ENCODE assay signal across 8 mouse cellular contexts in the genomic region with DNA sequence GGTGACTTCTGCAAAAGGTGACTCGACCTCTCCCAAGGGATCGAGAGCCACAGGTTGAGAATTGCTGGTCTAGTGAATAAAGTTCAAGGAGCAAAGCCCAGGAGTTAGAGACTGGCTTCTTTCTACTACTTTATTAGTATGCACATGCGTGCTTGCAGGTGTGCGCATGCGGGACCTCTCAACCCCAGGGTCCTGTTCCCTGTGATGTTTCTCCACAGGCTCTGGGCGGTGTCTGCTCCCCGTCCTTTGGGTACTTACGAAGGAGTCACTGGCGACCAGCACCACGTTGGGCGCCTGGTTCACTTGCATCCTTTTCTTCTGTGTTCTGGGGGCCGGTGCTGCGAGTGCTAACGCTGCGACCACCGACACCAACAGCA. TPM values are rescaled to one million over a fixed set of nuclear protein-coding genes. Genes with fewer than 3 reads are reported as not detected.
A peak's percentile ranks its signal among the peaks of the same experiment; 100 is the strongest.
DNase-seq lines count a peak whose midpoint lies in the region; ATAC-seq and TF ChIP-seq lines count a peak whose summit lies in the region.

No protein-coding gene starts in this region.

- no peak for TF ChIP-seq CTCF in Patski (IDR thresholded peaks at IDR 0.05)

- in situ Hi-C loops in Patski (cut with MboI; ENCODE audit: low pct_unique_long_range_greater_than_20kb): no loop called here

- ATAC-seq in heart, embryonic 16.5 days (replicated peaks; ENCODE audit: extremely low read depth, insufficient read depth, low FRiP score): peak; percentile 81
- peak; percentile 63 for ATAC-seq in Patski
- peak; percentile 73 for ATAC-seq in erythroid progenitor cell, adult 5-6 weeks (replicated peaks; ENCODE audit: low FRiP score, poor library complexity, severe bottlenecking)
- peak; percentile 87 for ATAC-seq in kidney, embryonic 16.5 days (ENCODE audit: low FRiP score, low TSS enrichment)

- intact Hi-C loops in left cerebral cortex, postnatal 14 days (cut with DNase I): loop anchor here (2.0 kb wide), 1 partner anchor 155 kb away; a partner anchor contains a TSS

- H3K4me2 ChIP-seq in heart, embryonic 16.5 days (ENCODE audit: low read depth, low read length): peak overlapping the region; percentile 67
- peak overlapping the region; percentile 63 for H3K4me2 ChIP-seq in kidney, embryonic 16.5 days (replicated peaks; ENCODE audit: low read depth, low read length)

- peak overlapping the region; percentile 82 for H3K27ac ChIP-seq in heart, embryonic 16.5 days (ENCODE audit: low read length)
- peak overlapping the region; percentile 89 for H3K27ac ChIP-seq in kidney, embryonic 16.5 days (ENCODE audit: low read length)

- H3K4me1 ChIP-seq in heart, embryonic 16.5 days (ENCODE audit: control insufficient read depth, insufficient read depth, low read length): 0 out of 2 replicates have a peak, but pooled peaks cover 2% of the 10 kb centered on the region
- peaks cover 4% of the 10 kb centered on the region; the same call in 1 of the 2 replicates for H3K4me1 ChIP-seq in kidney, embryonic 16.5 days (ENCODE audit: insufficient read depth, low read length)
- peaks cover 24% of the 10 kb centered on the region for H3K4me1 ChIP-seq in megakaryocyte, embryonic 14.5 days

- no peak for DNase-seq in heart, adult 18-20 months
- DNase-seq in Patski (ENCODE audit: low read depth, low spot score): no peak
- DNase-seq in left cerebral cortex, postnatal 14 days (ENCODE audit: low spot score in 2 of 2): no peak
- no peak for DNase-seq in ovary, adult 18-20 months (ENCODE audit: low spot score)

- POLR2A ChIA-PET in Patski (lab: Charles Lee): no interaction called here

- H3K27me3 ChIP-seq in heart, embryonic 16.5 days (ENCODE audit: control insufficient read depth, insufficient read depth, low read length): no peaks in the 10 kb centered on the region
- no peaks in the 10 kb centered on the region for H3K27me3 ChIP-seq in Patski
- H3K27me3 ChIP-seq in kidney, embryonic 16.5 days (ENCODE audit: insufficient read depth, low read length): no peaks in the 10 kb centered on the region
- no peaks in the 10 kb centered on the region for H3K27me3 ChIP-seq in megakaryocyte, embryonic 14.5 days (replicated peaks)

- 3% methylated on average over 16 of the region's 16 CpGs for WGBS in heart, embryonic 16.5 days
- WGBS in kidney, embryonic 16.5 days: 3% methylated on average over 16 of the region's 16 CpGs

- H3K9ac ChIP-seq in heart, embryonic 16.5 days (ENCODE audit: low read length): peak overlapping the region; percentile 76
- H3K9ac ChIP-seq in kidney, embryonic 16.5 days (replicated peaks; ENCODE audit: low read length): peak overlapping the region; percentile 72

- peak overlapping the region; percentile 77 for H3K4me3 ChIP-seq in heart, embryonic 16.5 days (ENCODE audit: low read length)
- H3K4me3 ChIP-seq in kidney, embryonic 16.5 days (ENCODE audit: low read length): peak overlapping the region; percentile 83
- peak overlapping the region; percentile 98 for H3K4me3 ChIP-seq in megakaryocyte, embryonic 14.5 days (replicated peaks)

- CTCF ChIA-PET in Patski (lab: Charles Lee): no interaction called here

- peaks cover 3% of the 10 kb centered on the region; the same call in 1 of the 2 replicates for H3K36me3 ChIP-seq in heart, embryonic 16.5 days (ENCODE audit: control insufficient read depth, insufficient read depth)
- peaks cover 6% of the 10 kb centered on the region; the same call in 1 of the 2 replicates for H3K36me3 ChIP-seq in kidney, embryonic 16.5 days (ENCODE audit: insufficient read depth, low read length)
- peaks cover 31% of the 10 kb centered on the region for H3K36me3 ChIP-seq in megakaryocyte, embryonic 14.5 days (replicated peaks; ENCODE audit: low read length)

- no peaks in the 10 kb centered on the region for H3K9me3 ChIP-seq in heart, embryonic 16.5 days (replicated peaks; ENCODE audit: control insufficient read depth, low read length)
- H3K9me3 ChIP-seq in kidney, embryonic 16.5 days (ENCODE audit: low read length): no peaks in the 10 kb centered on the region
- H3K9me3 ChIP-seq in megakaryocyte, embryonic 14.5 days: no peaks in the 10 kb centered on the region

RNA-seq across cellular contexts. Expression of a gene that starts 0.4 kb away (rescaled TPM):
- polyA plus RNA-seq in heart, embryonic 16.5 days (2015; fragmentation: Nextera tagmentation; extraction: Ambion mirVana): 3.7 and 4.5 TPM in 2 replicates
- 1 to 10 TPM; 2.4 to 4.8 TPM for total RNA-seq in heart, adult 18-20 months (2021)
- 39.1 TPM for polyA plus RNA-seq in Patski (2021)
- 0.84 and 1.1 TPM in 2 replicates for total RNA-seq in erythroid progenitor cell, adult 5-6 weeks (2015; ENCODE audit: low replicate concordance)
- 1.5 and 1.8 TPM in 2 replicates for total RNA-seq in erythroid progenitor cell, adult 5-6 weeks (2017; ENCODE audit: low replicate concordance)
- polyA plus RNA-seq in kidney, embryonic 16.5 days (2015; fragmentation: Nextera tagmentation; extraction: Ambion mirVana): 11.0 and 11.1 TPM in 2 replicates
- 0.75 and 1.4 TPM in 2 replicates for polyA plus RNA-seq in megakaryocyte, embryonic 14.5 days (2012; ENCODE audit: insufficient read depth, low replicate concordance)
- total RNA-seq in left cerebral cortex, postnatal 14 days (2021): 1 to 10 TPM; 3.6 to 4.6 TPM

RNA-seq across cellular contexts. Expression of a gene that starts 0.4 kb away (rescaled TPM):
- 7.6 and 8.0 TPM in 2 replicates for polyA plus RNA-seq in heart, embryonic 16.5 days (2015; fragmentation: Nextera tagmentation; extraction: Ambion mirVana)
- 10 to 100 TPM in 1 of 2 experiments, 1 to 10 TPM in 1; 9.2 to 12.1 TPM for total RNA-seq in heart, adult 18-20 months (2021)
- 23.8 TPM for polyA plus RNA-seq in Patski (2021)
- total RNA-seq in erythroid progenitor cell, adult 5-6 weeks (2015; ENCODE audit: low replicate concordance): 2.5 and 7.2 TPM in 2 replicates
- total RNA-seq in erythroid progenitor cell, adult 5-6 weeks (2017; ENCODE audit: low replicate concordance): 4.5 and 9.4 TPM in 2 replicates
- 13.8 and 13.9 TPM in 2 replicates for polyA plus RNA-seq in kidney, embryonic 16.5 days (2015; fragmentation: Nextera tagmentation; extraction: Ambion mirVana)
- 0.06 TPM in 1 of 2 replicates, not detected in the other for polyA plus RNA-seq in megakaryocyte, embryonic 14.5 days (2012; ENCODE audit: insufficient read depth, low replicate concordance)
- total RNA-seq in left cerebral cortex, postnatal 14 days (2021): 10 to 100 TPM; 17.1 to 19.8 TPM

RNA-seq across cellular contexts. Expression of a gene that starts 41.3 kb away (rescaled TPM):
- polyA plus RNA-seq in heart, embryonic 16.5 days (2015; fragmentation: Nextera tagmentation; extraction: Ambion mirVana): 0.08 TPM in 1 of 2 replicates, not detected in the other
- total RNA-seq in heart, adult 18-20 months (2021): not detected
- not detected for polyA plus RNA-seq in Patski (2021)
- total RNA-seq in erythroid progenitor cell, adult 5-6 weeks (2015; ENCODE audit: low replicate concordance): 0.72 TPM in 1 of 2 replicates, not detected in the other
- 0.26 TPM in 1 of 2 replicates, not detected in the other for total RNA-seq in erythroid progenitor cell, adult 5-6 weeks (2017; ENCODE audit: low replicate concordance)
- 0.49 and 0.56 TPM in 2 replicates for polyA plus RNA-seq in kidney, embryonic 16.5 days (2015; fragmentation: Nextera tagmentation; extraction: Ambion mirVana)
- polyA plus RNA-seq in megakaryocyte, embryonic 14.5 days (2012; ENCODE audit: insufficient read depth, low replicate concordance): 0.12 and 1.8 TPM in 2 replicates
- 1 to 10 TPM; 1.7 to 3.0 TPM for total RNA-seq in left cerebral cortex, postnatal 14 days (2021)
